Mouse (Mus musculus) cerebellum, adult 11-12 months (tissue): ENCODE data around the gene Upk1b.

Experiments used
- DNase-seq: peaks from one replicate; pipeline ENCODE4 v3.0.0; 2022

Upk1b gene

GRCm38 (mm10) chr16:38760834-38761375 lies 39.2 kb downstream of the Upk1b start:
- no peak for DNase-seq

- no peak for DNase-seq
These were observed 39.9 kb downstream of the Upk1b start for GRCm38 (mm10) chr16:38760239-38760638.

GRCm38 (mm10) chr16:38758104-38758861 lies 41.8 kb downstream of the Upk1b start:
- DNase-seq = no peak

- no peak for DNase-seq
These were observed 42.5 kb downstream of the Upk1b start for GRCm38 (mm10) chr16:38757626-38758025.

GRCm38 (mm10) chr16:38756572-38756971 lies 43.6 kb downstream of the Upk1b start:
- no peak for DNase-seq

GRCm38 (mm10) chr16:38756177-38756503 lies 44.0 kb downstream of the Upk1b start:
- no peak for DNase-seq

- DNase-seq = no peak
These were observed 44.5 kb downstream of the Upk1b start for GRCm38 (mm10) chr16:38755452-38756176.

- no peak for DNase-seq
These were observed 46.5 kb downstream of the Upk1b start for GRCm38 (mm10) chr16:38753631-38754030.

GRCm38 (mm10) chr16:38750803-38751202 lies 49.3 kb downstream of the Upk1b start:
- no peak for DNase-seq

GRCm38 (mm10) chr16:38743941-38744673 lies 56.0 kb downstream of the Upk1b start:
- DNase-seq = no peak

GRCm38 (mm10) chr16:38742659-38743131 lies 57.4 kb downstream of the Upk1b start:
- DNase-seq = peak; percentile 29

- peak; percentile 68 for DNase-seq
These were observed 57.9 kb downstream of the Upk1b start, which contains the start of gene B4galt4 for GRCm38 (mm10) chr16:38742113-38742658. TSS of gene B4galt4 (plus strand) at chr16:38742264.

GRCm38 (mm10) chr16:38741204-38741903 lies 58.8 kb downstream of the Upk1b start:
- no peak for DNase-seq

GRCm38 (mm10) chr16:38730921-38731320 lies 69.2 kb downstream of the Upk1b start:
- DNase-seq = no peak

GRCm38 (mm10) chr16:38729610-38730288 lies 70.4 kb downstream of the Upk1b start:
- DNase-seq = no peak

GRCm38 (mm10) chr16:38729139-38729538 lies 71.0 kb downstream of the Upk1b start:
- no peak for DNase-seq

GRCm38 (mm10) chr16:38728576-38729132 lies 71.5 kb downstream of the Upk1b start:
- no peak for DNase-seq

GRCm38 (mm10) chr16:38724974-38725373 lies 75.2 kb downstream of the Upk1b start:
- no peak for DNase-seq

GRCm38 (mm10) chr16:38724256-38724655 lies 75.9 kb downstream of the Upk1b start:
- DNase-seq = peak; percentile 25
